Mouse (Mus musculus) kidney, embryonic 15.5 days (tissue): Measurements from ENCODE around the gene Tysnd1. TPM values are rescaled to one million over a fixed set of nuclear protein-coding genes. Genes with fewer than 3 reads are reported as not detected.

Experiments
- ATAC-seq: fragments of 200-750 bp; cut with Nextera tagmentation; replicated peaks from 2 replicates; pipeline ENCODE4 v1.8.0; 2017; ENCODE audit warnings: moderate TSS enrichment; ENCODE audit not compliant: low FRiP score
- H3K27ac ChIP-seq: fragments of 300-500 bp; sonication (generic); 2 replicates; pipeline ENCODE4 v1.5.1; 2015; ENCODE audit warnings: mild to moderate bottlenecking, inconsistent platforms
- H3K27me3 ChIP-seq: fragments of 300-500 bp; sonication (generic); 2 replicates; pipeline ENCODE4 v1.6.1; 2015; ENCODE audit warnings: inconsistent platforms
- H3K36me3 ChIP-seq: fragments of 300-500 bp; sonication (generic); 2 replicates; pipeline ENCODE4 v1.6.1; 2015; ENCODE audit warnings: inconsistent platforms
- H3K4me1 ChIP-seq: fragments of 300-500 bp; sonication (generic); 2 replicates; pipeline ENCODE4 v1.6.1; 2015; ENCODE audit warnings: inconsistent platforms
- H3K4me2 ChIP-seq: fragments of 300-500 bp; sonication (generic); 2 replicates; pipeline ENCODE4 v1.6.1; 2015; ENCODE audit warnings: moderate library complexity, mild to moderate bottlenecking, inconsistent platforms
- H3K4me3 ChIP-seq: fragments of 300-500 bp; sonication (generic); replicated peaks from 2 replicates; pipeline ENCODE4 v1.5.1; 2015; ENCODE audit warnings: mild to moderate bottlenecking, inconsistent platforms
- H3K9ac ChIP-seq: fragments of 300-500 bp; sonication (generic); 2 replicates; pipeline ENCODE4 v1.6.1; 2015; ENCODE audit warnings: mild to moderate bottlenecking, inconsistent platforms
- H3K9me3 ChIP-seq: fragments of 300-500 bp; sonication (generic); replicated peaks from 2 replicates; pipeline ENCODE4 v1.6.1; 2016; ENCODE audit warnings: inconsistent platforms
- WGBS: fragments of 180-500 bp; shearing (Covaris S2); methylation state at CpG from one replicate; pipeline ENCODE4 v1.1.7; 2015; ENCODE audit warnings: mixed read lengths; 5-methylcytosine and 5-hydroxymethylcytosine counted together
- polyA plus RNA-seq: library from polyadenylated mRNA; unstranded; fragments of >200 nt; fragmentation: Nextera tagmentation; extraction: Ambion mirVana; gene quantifications from 2 replicates; pipeline ENCODE4 v1.2.1, GENCODE M21; 2015

Gene Tysnd1
- polyA plus RNA-seq, 1 experiment from 2014 or later, result 36.5 TPM

GRCm38 (mm10) chr10:61662391-61662988 lies 32.8 kb upstream of the Tysnd1 start:
- H3K9me3 ChIP-seq, result no peaks in the 10 kb centered on the region
- H3K36me3 ChIP-seq, result peaks cover 80% of the 10 kb centered on the region
- H3K4me2 ChIP-seq, result no peak overlapping the region
- H3K27ac ChIP-seq, result no peak overlapping the region
- no peak overlapping the region for H3K9ac ChIP-seq
- no peaks in the 10 kb centered on the region for H3K27me3 ChIP-seq
- H3K4me3 ChIP-seq, result no peak overlapping the region
- ATAC-seq, result no peak
- 52% methylated on average over 10 of the region's 10 CpGs for WGBS
- H3K4me1 ChIP-seq, result peaks cover 2% of the 10 kb centered on the region; the same call in 1 of the 2 replicates

GRCm38 (mm10) chr10:61665111-61665510 lies 30.2 kb upstream of the Tysnd1 start:
- no peak overlapping the region for H3K9ac ChIP-seq
- no peaks in the 10 kb centered on the region for H3K4me1 ChIP-seq
- ATAC-seq, result no peak
- no peak overlapping the region for H3K4me2 ChIP-seq
- H3K27ac ChIP-seq, result no peak overlapping the region
- peaks cover 94% of the 10 kb centered on the region for H3K36me3 ChIP-seq
- no peak overlapping the region for H3K4me3 ChIP-seq
- H3K27me3 ChIP-seq, result no peaks in the 10 kb centered on the region
- 91% methylated on average over 10 of the region's 10 CpGs for WGBS
- H3K9me3 ChIP-seq, result no peaks in the 10 kb centered on the region

GRCm38 (mm10) chr10:61665651-61666050 lies 29.7 kb upstream of the Tysnd1 start:
- Histone ChIP-seq H3K4me2 (no peak overlapping the region), H3K4me1 (no peaks in the 10 kb centered on the region), H3K27me3 (no peaks in the 10 kb centered on the region), H3K4me3 (no peak overlapping the region), H3K9me3 (no peaks in the 10 kb centered on the region), H3K36me3 (peaks cover 94% of the 10 kb centered on the region), H3K27ac (no peak overlapping the region), H3K9ac (no peak overlapping the region)
- 84% methylated on average over 3 of the region's 3 CpGs for WGBS
- ATAC-seq, result no peak

GRCm38 (mm10) chr10:61669289-61669688 lies 26.0 kb upstream of the Tysnd1 start:
- ATAC-seq, result no peak
- Histone ChIP-seq H3K36me3 (peaks cover 94% of the 10 kb centered on the region), H3K9ac (no peak overlapping the region), H3K27ac (no peak overlapping the region), H3K4me1 (no peaks in the 10 kb centered on the region), H3K27me3 (no peaks in the 10 kb centered on the region), H3K4me3 (no peak overlapping the region), H3K4me2 (no peak overlapping the region), H3K9me3 (no peaks in the 10 kb centered on the region)
- WGBS, result 84% methylated on average over 7 of the region's 7 CpGs

GRCm38 (mm10) chr10:61669896-61670295 lies 25.4 kb upstream of the Tysnd1 start:
- Histone ChIP-seq H3K4me1 (no peaks in the 10 kb centered on the region), H3K36me3 (peaks cover 94% of the 10 kb centered on the region), H3K9ac (no peak overlapping the region), H3K27me3 (no peaks in the 10 kb centered on the region), H3K9me3 (no peaks in the 10 kb centered on the region), H3K4me2 (no peak overlapping the region), H3K4me3 (no peak overlapping the region), H3K27ac (no peak overlapping the region)
- no peak for ATAC-seq

GRCm38 (mm10) chr10:61670758-61671157 lies 24.6 kb upstream of the Tysnd1 start:
- WGBS, result 96% methylated on average over 3 of the region's 3 CpGs
- H3K27ac ChIP-seq, result no peak overlapping the region
- no peaks in the 10 kb centered on the region for H3K9me3 ChIP-seq
- no peaks in the 10 kb centered on the region for H3K4me1 ChIP-seq
- H3K4me2 ChIP-seq, result no peak overlapping the region
- H3K36me3 ChIP-seq, result peaks cover 91% of the 10 kb centered on the region
- ATAC-seq, result no peak
- H3K9ac ChIP-seq, result no peak overlapping the region
- H3K27me3 ChIP-seq, result no peaks in the 10 kb centered on the region
- no peak overlapping the region for H3K4me3 ChIP-seq

GRCm38 (mm10) chr10:61675935-61676334 lies 19.4 kb upstream of the Tysnd1 start:
- ATAC-seq, result no peak
- no peak overlapping the region for H3K4me3 ChIP-seq
- no peaks in the 10 kb centered on the region for H3K9me3 ChIP-seq
- H3K4me1 ChIP-seq, result peaks cover 10% of the 10 kb centered on the region; the same call in 1 of the 2 replicates
- WGBS, result 89% methylated on average over 3 of the region's 3 CpGs
- H3K27me3 ChIP-seq, result no peaks in the 10 kb centered on the region
- no peak overlapping the region for H3K27ac ChIP-seq
- H3K4me2 ChIP-seq, result no peak overlapping the region
- no peak overlapping the region for H3K9ac ChIP-seq
- peaks cover 43% of the 10 kb centered on the region for H3K36me3 ChIP-seq

GRCm38 (mm10) chr10:61679545-61679944 lies 15.8 kb upstream of the Tysnd1 start:
- ATAC-seq, result peak; percentile 26; the same call in 1 of the 2 replicates
- Histone ChIP-seq H3K4me1 (peaks cover 22% of the 10 kb centered on the region), H3K27ac (peak overlapping the region; percentile 89), H3K4me3 (peak overlapping the region; percentile 88), H3K27me3 (no peaks in the 10 kb centered on the region), H3K9ac (peak overlapping the region; percentile 54), H3K4me2 (peak overlapping the region; percentile 66), H3K9me3 (no peaks in the 10 kb centered on the region), H3K36me3 (peaks cover 17% of the 10 kb centered on the region)
- 34% methylated on average over 9 of the region's 9 CpGs for WGBS

GRCm38 (mm10) chr10:61680015-61680913 lies 15.1 kb upstream of the Tysnd1 start, which contains the start of gene Sar1a:
TSS of gene Sar1a (plus strand) at chr10:61680299.
- Histone ChIP-seq H3K36me3 (peaks cover 17% of the 10 kb centered on the region), H3K4me3 (peak within 1 kb of the TSS; percentile 88), H3K9ac (peak within 1 kb of the TSS; percentile 93), H3K9me3 (no peaks in the 10 kb centered on the region), H3K4me1 (peaks cover 22% of the 10 kb centered on the region), H3K27me3 (no peaks in the 10 kb centered on the region), H3K4me2 (peak within 1 kb of the TSS; percentile 82), H3K27ac (peak within 1 kb of the TSS; percentile 89)
- 1% methylated on average over 82 of the region's 84 CpGs for WGBS
- ATAC-seq, result peak; percentile 100

GRCm38 (mm10) chr10:61689405-61689804 lies 5.9 kb upstream of the Tysnd1 start:
- Histone ChIP-seq H3K4me1 (no peaks in the 10 kb centered on the region), H3K4me3 (no peak overlapping the region), H3K27me3 (no peaks in the 10 kb centered on the region), H3K9ac (no peak overlapping the region), H3K27ac (no peak overlapping the region), H3K36me3 (peaks cover 95% of the 10 kb centered on the region), H3K9me3 (no peaks in the 10 kb centered on the region), H3K4me2 (no peak overlapping the region)
- 89% methylated on average over 8 of the region's 8 CpGs for WGBS
- ATAC-seq, result no peak

GRCm38 (mm10) chr10:61693563-61693962 lies 1.8 kb upstream of the Tysnd1 start:
- H3K36me3 ChIP-seq, result peaks cover 58% of the 10 kb centered on the region
- H3K27me3 ChIP-seq, result no peaks in the 10 kb centered on the region
- peaks cover 19% of the 10 kb centered on the region for H3K4me1 ChIP-seq
- H3K9me3 ChIP-seq, result no peaks in the 10 kb centered on the region
- H3K27ac ChIP-seq, result peak overlapping the region; percentile 3; the same call in 1 of the 2 replicates
- no peak overlapping the region for H3K9ac ChIP-seq
- no peak for ATAC-seq
- no peak overlapping the region for H3K4me2 ChIP-seq
- H3K4me3 ChIP-seq, result no peak overlapping the region
- 71% methylated on average over 4 of the region's 4 CpGs for WGBS
